Mouse (Mus musculus) large intestine, adult 2 months (tissue): ENCODE results near the gene Ctse. TPM values are rescaled to one million over a fixed set of nuclear protein-coding genes. Genes with fewer than 3 reads are reported as not detected.

Source experiments
- DNase-seq: peaks from one replicate; pipeline ENCODE4 v3.0.0-alpha.2; 2012; ENCODE audit warnings: low read depth, low spot score
- WGBS: fragments of 180-500 bp; shearing (Covaris S2); methylation state at CpG from one replicate; pipeline ENCODE4 v1.1.7; 2018; 5-methylcytosine and 5-hydroxymethylcytosine counted together
- polyA plus RNA-seq: library from polyadenylated mRNA; depleted of rRNA; stranded (reverse); fragments of >200 nt; gene quantifications from 2 replicates; pipeline ENCODE4 v1.2.3, GENCODE M21; 2012

The Ctse gene
- polyA plus RNA-seq, 1 experiment, result 4.5 TPM

GRCm38 (mm10) chr1:131642251-131642650 lies 4.1 kb downstream of the Ctse start:
- WGBS, result 65% methylated on average over 2 of the region's 2 CpGs
- DNase-seq, result no peak

GRCm38 (mm10) chr1:131652670-131653443 lies 14.8 kb downstream of the Ctse start:
- WGBS, result 68% methylated on average over 12 of the region's 12 CpGs
- DNase-seq, result no peak

- DNase-seq, result no peak
- WGBS, result 51% methylated on average over 6 of the region's 6 CpGs
Observed at GRCm38 (mm10) chr1:131655601-131656000, 17.5 kb downstream of the Ctse start.

GRCm38 (mm10) chr1:131657945-131658354 lies 19.8 kb downstream of the Ctse start:
- peak; percentile 82 for DNase-seq
- 2% methylated on average over 11 of the region's 11 CpGs for WGBS

GRCm38 (mm10) chr1:131659512-131660085 lies 21.5 kb downstream of the Ctse start:
- DNase-seq, result no peak
- WGBS, result 77% methylated on average over 5 of the region's 5 CpGs

GRCm38 (mm10) chr1:131660266-131660665 lies 22.2 kb downstream of the Ctse start:
- 88% methylated on average over 2 of the region's 2 CpGs for WGBS
- no peak for DNase-seq

- no peak for DNase-seq
- 76% methylated on average over 7 of the region's 7 CpGs for WGBS
Observed at GRCm38 (mm10) chr1:131660716-131661472, 22.8 kb downstream of the Ctse start.

- WGBS, result 28% methylated on average over 3 of the region's 3 CpGs
- DNase-seq, result no peak
Observed at GRCm38 (mm10) chr1:131661749-131662148, 23.6 kb downstream of the Ctse start.

GRCm38 (mm10) chr1:131663286-131663995 lies 25.3 kb downstream of the Ctse start:
- 86% methylated on average over 9 of the region's 9 CpGs for WGBS
- no peak for DNase-seq

GRCm38 (mm10) chr1:131664136-131664535 lies 26.0 kb downstream of the Ctse start:
- no peak for DNase-seq
- WGBS, result 87% methylated on average over 5 of the region's 5 CpGs

- WGBS, result 48% methylated on average over 1 of the region's 1 CpGs
- no peak for DNase-seq
Observed at GRCm38 (mm10) chr1:131665886-131666285, 27.8 kb downstream of the Ctse start.

- no peak for DNase-seq
- 84% methylated on average over 8 of the region's 8 CpGs for WGBS
Observed at GRCm38 (mm10) chr1:131671113-131671512, 33.0 kb downstream of the Ctse start.

- no peak for DNase-seq
- 63% methylated on average over 7 of the region's 7 CpGs for WGBS
Observed at GRCm38 (mm10) chr1:131672361-131672760, 34.3 kb downstream of the Ctse start.

GRCm38 (mm10) chr1:131679644-131680043 lies 41.5 kb downstream of the Ctse start:
- WGBS, result 72% methylated on average over 5 of the region's 5 CpGs
- no peak for DNase-seq

GRCm38 (mm10) chr1:131687739-131688138 lies 49.6 kb downstream of the Ctse start:
- 97% methylated on average over 2 of the region's 2 CpGs for WGBS
- DNase-seq, result no peak

- DNase-seq, result no peak
- 37% methylated on average over 8 of the region's 8 CpGs for WGBS
Observed at GRCm38 (mm10) chr1:131688475-131688874, 50.4 kb downstream of the Ctse start, which contains the start of gene Rab7b. TSS of gene Rab7b (plus strand) at chr1:131688695.

GRCm38 (mm10) chr1:131689016-131689415 lies 50.9 kb downstream of the Ctse start:
- 76% methylated on average over 3 of the region's 3 CpGs for WGBS
- no peak for DNase-seq

- no peak for DNase-seq
- WGBS, result 72% methylated on average over 5 of the region's 5 CpGs
Observed at GRCm38 (mm10) chr1:131689899-131690298, 51.8 kb downstream of the Ctse start.

GRCm38 (mm10) chr1:131690435-131690834 lies 52.3 kb downstream of the Ctse start:
- DNase-seq, result no peak
- 25% methylated on average over 3 of the region's 3 CpGs for WGBS

GRCm38 (mm10) chr1:131691356-131691755 lies 53.2 kb downstream of the Ctse start:
- no peak for DNase-seq
